Mouse (Mus musculus): Measurements from ENCODE around the gene Ccdc92b.
A peak's percentile ranks its signal among the peaks of the same experiment; 100 is the strongest.

Ccdc92b gene

GRCm38 (mm10) chr11:74611437-74611836 is 8.0 kb upstream of the Ccdc92b start:
- no peak for DNase-seq (ENCODE audit: low spot score in 2 of 2)

- no peak for DNase-seq (ENCODE audit: low spot score in 2 of 2)
These were observed 6.0 kb upstream of the Ccdc92b start for GRCm38 (mm10) chr11:74613428-74613827.

GRCm38 (mm10) chr11:74615571-74615970 is 3.8 kb upstream of the Ccdc92b start:
- DNase-seq (ENCODE audit: low spot score in 2 of 2): no peak

- DNase-seq (ENCODE audit: low spot score in 2 of 2): no peak
These were observed 523 bp downstream of the Ccdc92b start for GRCm38 (mm10) chr11:74619956-74620300.

- no peak for DNase-seq (ENCODE audit: low spot score in 2 of 2)
These were observed 2.7 kb downstream of the Ccdc92b start for GRCm38 (mm10) chr11:74621974-74622669.

GRCm38 (mm10) chr11:74623693-74624092 is 4.3 kb downstream of the Ccdc92b start:
- DNase-seq (ENCODE audit: low spot score in 2 of 2): no peak

- DNase-seq (ENCODE audit: low spot score in 2 of 2): no peak
These were observed 5.9 kb downstream of the Ccdc92b start for GRCm38 (mm10) chr11:74625333-74625732.

- DNase-seq (ENCODE audit: low spot score in 2 of 2): no peak
These were observed 8.1 kb downstream of the Ccdc92b start for GRCm38 (mm10) chr11:74627481-74627880.

- DNase-seq (ENCODE audit: low spot score in 2 of 2): no peak
These were observed 12.7 kb downstream of the Ccdc92b start for GRCm38 (mm10) chr11:74631880-74632789.

GRCm38 (mm10) chr11:74634490-74635275 is 15.3 kb downstream of the Ccdc92b start:
- DNase-seq (ENCODE audit: low spot score in 2 of 2): peak in 1 of 2 experiments; percentile 47

GRCm38 (mm10) chr11:74637486-74637885 is 18.1 kb downstream of the Ccdc92b start:
- DNase-seq (ENCODE audit: low spot score in 2 of 2): no peak

- peak; percentile 35 to 56 for DNase-seq (ENCODE audit: low spot score in 2 of 2)
These were observed 18.8 kb downstream of the Ccdc92b start for GRCm38 (mm10) chr11:74637971-74638790.

GRCm38 (mm10) chr11:74638791-74639411 is 19.5 kb downstream of the Ccdc92b start:
- DNase-seq (ENCODE audit: low spot score in 2 of 2): no peak

- no peak for DNase-seq (ENCODE audit: low spot score in 2 of 2)
These were observed 20.2 kb downstream of the Ccdc92b start for GRCm38 (mm10) chr11:74639628-74640027.

- no peak for DNase-seq (ENCODE audit: low spot score in 2 of 2)
These were observed 28.6 kb downstream of the Ccdc92b start for GRCm38 (mm10) chr11:74647966-74648365.

- no peak for DNase-seq (ENCODE audit: low spot score in 2 of 2)
These were observed 29.3 kb downstream of the Ccdc92b start for GRCm38 (mm10) chr11:74648676-74649075.

- DNase-seq (ENCODE audit: low spot score in 2 of 2): peak; percentile 93 to 95
These were observed 29.8 kb downstream of the Ccdc92b start, which contains the start of gene Cluh for GRCm38 (mm10) chr11:74649095-74649646. Cluh (plus strand) TSS chr11:74649495.

- peak in 1 of 2 experiments; percentile 40 for DNase-seq (ENCODE audit: low spot score in 2 of 2)
These were observed 30.5 kb downstream of the Ccdc92b start for GRCm38 (mm10) chr11:74649647-74650551.

- no peak for DNase-seq (ENCODE audit: low spot score in 2 of 2)
These were observed 31.2 kb downstream of the Ccdc92b start for GRCm38 (mm10) chr11:74650576-74651100.
